Mouse (Mus musculus) bone marrow macrophage, adult 2 months (primary cell): ENCODE measurements around the gene Msrb2.

Source experiments
- CTCF ChIP-seq: IDR thresholded peaks from 2 replicates; pipeline ENCODE4 v1.5.1; 2012; ENCODE audit warnings: low read depth, mild to moderate bottlenecking, low read length, moderate library complexity
- POLR2A ChIP-seq: IDR thresholded peaks from 2 replicates; pipeline ENCODE4 v1.6.1; 2012; ENCODE audit warnings: mild to moderate bottlenecking, low read depth, low read length, borderline replicate concordance

GRCm38 (mm10) chr2:19430746-19431145 is 59.5 kb downstream of the Msrb2 start:
- TF ChIP-seq CTCF (no peak), POLR2A (no peak)
